Mouse (Mus musculus): Measurements from ENCODE around the gene Fbxo47. TPM values are rescaled to one million over a fixed set of nuclear protein-coding genes. Genes with fewer than 3 reads are reported as not detected.
A peak's percentile ranks its signal among the peaks of the same experiment; 100 is the strongest.

Fbxo47 gene
- 0.60 and 0.69 TPM in 2 replicates for polyA plus RNA-seq (2015; fragmentation: Nextera tagmentation; extraction: Ambion mirVana)

- H3K36me3 ChIP-seq, result no peaks in the 10 kb centered on the region
- H3K9ac ChIP-seq, result peak within 1 kb of the TSS; percentile 49
- 0% methylated on average over 37 of the region's 37 CpGs for WGBS
- peak within 1 kb of the TSS; percentile 78 for H3K4me2 ChIP-seq
- no peaks in the 10 kb centered on the region for H3K4me1 ChIP-seq (replicated peaks)
- ATAC-seq (ENCODE audit: low FRiP score, low read depth), result peak; percentile 97
- no peaks in the 10 kb centered on the region for H3K9me3 ChIP-seq
- peak within 1 kb of the TSS; percentile 95 for H3K27ac ChIP-seq (replicated peaks)
- H3K27me3 ChIP-seq, result no peaks in the 10 kb centered on the region
- peak within 1 kb of the TSS; percentile 68 for H3K4me3 ChIP-seq
Observed at GRCm38 (mm10) chr11:97883918-97884600, at the start of gene Fbxo47. TSS of gene Fbxo47 (minus strand) at chr11:97884154.

GRCm38 (mm10) chr11:97933553-97933952 is 49.6 kb upstream of the Fbxo47 start:
- Histone ChIP-seq H3K27me3 (no peaks in the 10 kb centered on the region), H3K4me1 (replicated peaks) (no peaks in the 10 kb centered on the region), H3K36me3 (no peaks in the 10 kb centered on the region), H3K27ac (replicated peaks) (no peak overlapping the region), H3K4me2 (no peak overlapping the region), H3K9ac (no peak overlapping the region), H3K9me3 (no peaks in the 10 kb centered on the region), H3K4me3 (no peak overlapping the region)
- WGBS, result 79% methylated on average over 1 of the region's 1 CpGs
- ATAC-seq (ENCODE audit: low FRiP score, low read depth), result no peak

DNA sequence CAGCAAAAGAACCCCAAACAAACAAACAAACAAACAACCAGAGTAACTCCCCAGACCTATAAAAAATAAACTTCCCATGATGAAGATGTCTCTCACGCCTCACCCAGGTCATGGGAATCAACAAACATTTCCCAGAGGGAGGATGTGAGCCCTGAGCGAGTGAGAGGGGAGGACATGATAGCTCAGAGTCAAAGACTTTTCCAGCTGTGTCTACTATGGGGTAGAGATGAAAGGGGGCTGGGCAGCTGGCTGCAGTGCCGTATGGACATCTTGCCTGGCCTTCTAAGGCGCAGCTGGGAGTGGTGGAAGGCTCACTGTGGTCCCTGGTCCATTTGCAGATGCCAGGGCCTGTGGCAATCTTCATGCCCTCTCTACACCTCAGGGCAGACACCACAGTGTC is 45.0 kb upstream of the Fbxo47 start:
- no peaks in the 10 kb centered on the region for H3K27me3 ChIP-seq
- 73% methylated on average over 4 of the region's 4 CpGs for WGBS
- H3K9me3 ChIP-seq, result no peaks in the 10 kb centered on the region
- no peaks in the 10 kb centered on the region for H3K36me3 ChIP-seq
- no peak overlapping the region for H3K27ac ChIP-seq (replicated peaks)
- H3K4me3 ChIP-seq, result no peak overlapping the region
- no peaks in the 10 kb centered on the region for H3K4me1 ChIP-seq (replicated peaks)
- H3K4me2 ChIP-seq, result no peak overlapping the region
- no peak for ATAC-seq (ENCODE audit: low FRiP score, low read depth)
- H3K9ac ChIP-seq, result no peak overlapping the region

DNA sequence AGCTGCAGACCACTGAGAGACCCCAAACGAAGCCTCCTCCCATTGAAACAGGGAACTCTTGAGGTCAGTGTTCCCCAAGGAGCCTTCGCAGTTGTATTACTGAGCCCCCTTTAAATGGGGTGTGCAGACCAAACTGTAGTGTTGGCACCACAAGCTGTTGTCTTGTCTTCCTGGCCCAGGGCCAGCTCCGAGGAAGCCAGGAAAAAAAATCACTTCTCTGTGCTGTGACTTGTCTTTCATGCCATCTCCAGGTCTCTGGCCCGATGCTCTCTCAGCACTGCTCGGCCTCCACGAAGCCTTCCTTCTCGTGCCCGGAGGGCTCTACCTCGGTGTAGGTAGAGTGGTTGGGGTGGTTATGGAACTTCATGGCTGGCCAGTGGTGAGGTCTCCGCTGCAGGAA is 40.3 kb upstream of the Fbxo47 start:
- Histone ChIP-seq H3K27ac (replicated peaks) (no peak overlapping the region), H3K4me3 (no peak overlapping the region), H3K9me3 (no peaks in the 10 kb centered on the region), H3K4me2 (no peak overlapping the region), H3K9ac (no peak overlapping the region), H3K36me3 (no peaks in the 10 kb centered on the region), H3K4me1 (replicated peaks) (no peaks in the 10 kb centered on the region), H3K27me3 (no peaks in the 10 kb centered on the region)
- no peak for ATAC-seq (ENCODE audit: low FRiP score, low read depth)
- WGBS, result 90% methylated on average over 10 of the region's 10 CpGs

DNA sequence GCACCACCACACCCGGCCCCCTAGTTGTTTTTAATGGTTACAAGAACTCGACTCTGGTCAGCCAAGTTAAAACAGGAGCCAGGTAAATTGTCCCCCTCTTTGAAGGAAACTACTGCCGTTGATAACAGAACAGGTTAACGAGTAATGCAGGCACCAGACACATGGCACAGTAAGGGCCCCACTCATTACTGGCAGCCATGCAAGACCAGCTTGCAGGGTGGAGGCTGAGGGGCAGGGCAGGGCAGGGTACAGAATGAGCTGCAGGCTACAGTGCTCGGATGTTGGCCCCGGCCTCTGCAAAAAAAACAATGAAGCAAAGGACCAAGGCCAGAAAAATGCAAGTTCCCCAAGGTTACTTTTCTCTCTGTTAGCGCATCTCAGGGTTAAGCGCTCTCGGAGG is 39.7 kb upstream of the Fbxo47 start:
- Histone ChIP-seq H3K27ac (replicated peaks) (no peak overlapping the region), H3K36me3 (no peaks in the 10 kb centered on the region), H3K4me1 (replicated peaks) (no peaks in the 10 kb centered on the region), H3K9me3 (no peaks in the 10 kb centered on the region), H3K4me3 (no peak overlapping the region), H3K9ac (no peak overlapping the region), H3K27me3 (no peaks in the 10 kb centered on the region), H3K4me2 (no peak overlapping the region)
- whole genome bisulfite sequencing, result 86% methylated on average over 9 of the region's 9 CpGs
- no peak for ATAC-seq (ENCODE audit: low FRiP score, low read depth)

DNA sequence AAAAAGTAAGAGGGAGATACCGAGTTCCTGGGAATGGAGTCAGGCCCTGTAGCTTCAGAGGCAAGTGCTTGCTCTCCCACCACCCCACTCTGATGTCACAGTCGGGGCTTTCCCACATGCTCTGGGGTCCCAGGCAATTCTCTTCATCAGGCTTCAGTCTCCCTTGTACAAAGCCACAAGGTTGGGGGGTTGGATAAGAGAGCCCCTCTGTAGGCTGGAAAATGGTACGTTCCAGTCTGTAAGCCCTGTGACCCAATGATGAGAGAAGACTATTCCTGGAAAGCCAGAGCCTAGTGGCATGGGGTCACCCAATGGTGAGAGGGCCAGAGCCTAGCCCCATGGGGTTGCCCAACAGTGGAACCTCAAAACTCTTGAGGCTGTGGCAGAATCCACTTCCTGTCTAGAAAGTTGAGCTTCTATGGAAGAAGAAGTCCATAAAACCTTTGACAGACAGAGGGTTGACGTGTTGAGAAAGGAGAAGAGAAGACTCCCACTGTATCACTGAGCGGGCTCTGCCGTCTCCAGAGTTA is 32.1 kb upstream of the Fbxo47 start:
- 93% methylated on average over 6 of the region's 6 CpGs for WGBS
- ATAC-seq (ENCODE audit: low FRiP score, low read depth), result no peak
- no peak overlapping the region for H3K4me2 ChIP-seq
- H3K27ac ChIP-seq (replicated peaks), result no peak overlapping the region
- H3K27me3 ChIP-seq, result no peaks in the 10 kb centered on the region
- no peaks in the 10 kb centered on the region for H3K9me3 ChIP-seq
- H3K4me1 ChIP-seq (replicated peaks), result no peaks in the 10 kb centered on the region
- H3K9ac ChIP-seq, result no peak overlapping the region
- no peaks in the 10 kb centered on the region for H3K36me3 ChIP-seq
- no peak overlapping the region for H3K4me3 ChIP-seq

GRCm38 (mm10) chr11:97915471-97915870 is 31.5 kb upstream of the Fbxo47 start:
- Histone ChIP-seq H3K4me2 (no peak overlapping the region), H3K27ac (replicated peaks) (no peak overlapping the region), H3K9ac (no peak overlapping the region), H3K4me3 (no peak overlapping the region), H3K36me3 (no peaks in the 10 kb centered on the region), H3K27me3 (no peaks in the 10 kb centered on the region), H3K9me3 (no peaks in the 10 kb centered on the region), H3K4me1 (replicated peaks) (no peaks in the 10 kb centered on the region)
- 81% methylated on average over 2 of the region's 2 CpGs for WGBS
- no peak for ATAC-seq (ENCODE audit: low FRiP score, low read depth)

GRCm38 (mm10) chr11:97913111-97913510 is 29.2 kb upstream of the Fbxo47 start:
- Histone ChIP-seq H3K4me1 (replicated peaks) (no peaks in the 10 kb centered on the region), H3K27ac (replicated peaks) (no peak overlapping the region), H3K36me3 (no peaks in the 10 kb centered on the region), H3K4me3 (no peak overlapping the region), H3K4me2 (no peak overlapping the region), H3K27me3 (peaks cover 2% of the 10 kb centered on the region; the same call in 1 of the 2 replicates), H3K9me3 (no peaks in the 10 kb centered on the region), H3K9ac (no peak overlapping the region)
- no peak for ATAC-seq (ENCODE audit: low FRiP score, low read depth)
- 94% methylated on average over 14 of the region's 14 CpGs for WGBS

DNA sequence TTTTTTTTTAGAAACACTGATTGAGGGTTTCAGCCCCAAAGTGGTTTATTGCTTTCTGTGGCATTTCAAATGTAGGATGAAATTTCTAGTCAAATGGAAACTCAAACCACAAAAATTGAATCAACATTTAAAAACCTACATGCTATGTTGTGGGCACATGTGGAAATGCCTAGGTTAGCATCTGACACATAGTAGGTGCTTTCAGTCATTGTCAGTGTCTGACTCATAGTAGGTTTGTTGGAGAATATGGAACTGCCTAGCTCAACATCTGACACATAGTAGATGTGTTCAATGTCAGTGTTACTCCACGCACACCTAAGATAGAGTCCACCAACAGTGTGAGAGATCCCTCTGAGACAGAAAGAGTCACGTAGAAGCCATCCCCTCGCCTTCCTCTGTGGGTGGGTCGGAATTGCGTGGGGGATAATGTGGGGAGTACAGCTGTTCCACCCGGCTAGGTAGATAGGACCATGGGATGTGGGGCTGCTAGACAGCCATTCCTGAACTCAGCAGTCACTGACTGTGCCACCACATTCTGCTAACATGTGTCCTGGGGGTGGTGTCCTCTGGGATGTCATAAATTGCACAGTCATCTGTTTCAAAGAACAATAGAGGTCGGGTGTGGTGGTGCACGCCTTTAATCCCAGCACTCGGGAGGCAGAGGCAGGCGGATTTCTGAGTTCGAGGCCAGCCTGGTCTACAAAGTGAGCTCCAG is 24.8 kb upstream of the Fbxo47 start:
- H3K27ac ChIP-seq (replicated peaks), result no peak overlapping the region
- peaks cover 4% of the 10 kb centered on the region; the same call in 1 of the 2 replicates for H3K27me3 ChIP-seq
- no peaks in the 10 kb centered on the region for H3K4me1 ChIP-seq (replicated peaks)
- WGBS, result 90% methylated on average over 11 of the region's 11 CpGs
- ATAC-seq (ENCODE audit: low FRiP score, low read depth), result no peak
- H3K4me3 ChIP-seq, result no peak overlapping the region
- no peak overlapping the region for H3K4me2 ChIP-seq
- no peaks in the 10 kb centered on the region for H3K9me3 ChIP-seq
- no peak overlapping the region for H3K9ac ChIP-seq
- H3K36me3 ChIP-seq, result no peaks in the 10 kb centered on the region

DNA sequence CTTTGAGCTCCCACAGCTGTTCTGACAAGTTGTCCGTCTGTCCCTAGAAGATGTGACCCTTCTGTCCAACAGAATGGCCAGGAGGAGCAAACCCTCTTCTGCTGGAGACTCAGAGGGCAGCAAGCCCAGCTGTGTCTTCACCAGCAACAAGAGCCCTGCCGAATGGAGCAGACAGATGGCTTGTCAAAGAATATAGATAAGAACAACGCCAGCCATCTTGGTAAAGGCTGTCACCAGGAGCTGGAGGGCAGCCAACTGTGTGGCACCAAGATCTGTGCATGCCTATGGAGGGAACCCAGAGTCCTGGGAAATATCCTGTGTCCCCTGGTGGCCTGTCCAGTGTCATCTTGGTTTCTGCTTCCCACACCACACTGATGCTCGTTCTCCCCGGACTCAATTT is 24.0 kb upstream of the Fbxo47 start:
- Histone ChIP-seq H3K27ac (replicated peaks) (no peak overlapping the region), H3K9ac (no peak overlapping the region), H3K27me3 (peaks cover 4% of the 10 kb centered on the region; the same call in 1 of the 2 replicates), H3K4me1 (replicated peaks) (no peaks in the 10 kb centered on the region), H3K4me2 (no peak overlapping the region), H3K36me3 (no peaks in the 10 kb centered on the region), H3K9me3 (no peaks in the 10 kb centered on the region), H3K4me3 (no peak overlapping the region)
- no peak for ATAC-seq (ENCODE audit: low FRiP score, low read depth)
- 86% methylated on average over 5 of the region's 5 CpGs for WGBS

- H3K27me3 ChIP-seq, result peaks cover 4% of the 10 kb centered on the region; the same call in 1 of the 2 replicates
Observed at GRCm38 (mm10) chr11:97906905-97907304, 23.0 kb upstream of the Fbxo47 start.

DNA sequence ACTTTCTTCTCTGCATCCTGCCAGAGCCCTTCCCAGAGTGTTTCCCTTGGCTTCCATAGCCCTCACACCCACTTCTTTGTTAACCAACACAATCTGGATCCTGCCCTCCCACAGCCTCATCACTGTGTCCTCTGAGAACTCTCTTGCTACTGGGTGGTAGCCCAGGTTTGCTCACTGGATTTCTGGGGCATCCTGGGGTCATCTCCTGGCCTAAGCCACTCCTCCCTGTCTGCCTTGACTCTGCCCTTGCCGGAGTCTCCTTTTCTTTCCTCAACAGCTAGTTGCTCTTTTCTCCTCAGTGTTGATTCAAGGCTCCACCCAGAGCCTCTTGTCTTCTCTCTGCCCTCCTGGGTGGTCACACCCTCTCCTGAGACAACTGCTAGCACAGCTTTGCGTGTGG is 22.0 kb upstream of the Fbxo47 start:
- no peak for ATAC-seq (ENCODE audit: low FRiP score, low read depth)
- H3K4me2 ChIP-seq, result no peak overlapping the region
- no peak overlapping the region for H3K4me3 ChIP-seq
- WGBS, result 76% methylated on average over 2 of the region's 2 CpGs
- peaks cover 4% of the 10 kb centered on the region; the same call in 1 of the 2 replicates for H3K27me3 ChIP-seq
- H3K9me3 ChIP-seq, result no peaks in the 10 kb centered on the region
- H3K4me1 ChIP-seq (replicated peaks), result no peaks in the 10 kb centered on the region
- no peak overlapping the region for H3K27ac ChIP-seq (replicated peaks)
- H3K9ac ChIP-seq, result no peak overlapping the region
- no peaks in the 10 kb centered on the region for H3K36me3 ChIP-seq

More at GRCm38 (mm10) chr11:97906905-97907304, 23.0 kb upstream of the Fbxo47 start:
- WGBS, result 92% methylated on average over 9 of the region's 9 CpGs
- ATAC-seq (ENCODE audit: low FRiP score, low read depth), result no peak
- Histone ChIP-seq H3K9ac (no peak overlapping the region), H3K4me2 (no peak overlapping the region), H3K4me3 (no peak overlapping the region), H3K36me3 (no peaks in the 10 kb centered on the region), H3K4me1 (replicated peaks) (no peaks in the 10 kb centered on the region), H3K9me3 (no peaks in the 10 kb centered on the region), H3K27ac (replicated peaks) (no peak overlapping the region)
